Mouse (Mus musculus) 3T3-L1 (cell line): ENCODE measurements around the gene Psen2.
A peak's percentile ranks its signal among the peaks of the same experiment; 100 is the strongest.

Source experiments
- DNase-seq: peaks from one replicate; pipeline ENCODE4 v3.0.0-alpha.2; 2015; ENCODE audit warnings: low read depth, low spot score

Psen2 gene

GRCm38 (mm10) chr1:180198959-180199714, 64.1 kb downstream of the Psen2 start, which contains the start of gene Coq8a:
TSS of gene Coq8a (minus strand) at chr1:180199602.
- DNase-seq, result peak; percentile 13

DNA sequence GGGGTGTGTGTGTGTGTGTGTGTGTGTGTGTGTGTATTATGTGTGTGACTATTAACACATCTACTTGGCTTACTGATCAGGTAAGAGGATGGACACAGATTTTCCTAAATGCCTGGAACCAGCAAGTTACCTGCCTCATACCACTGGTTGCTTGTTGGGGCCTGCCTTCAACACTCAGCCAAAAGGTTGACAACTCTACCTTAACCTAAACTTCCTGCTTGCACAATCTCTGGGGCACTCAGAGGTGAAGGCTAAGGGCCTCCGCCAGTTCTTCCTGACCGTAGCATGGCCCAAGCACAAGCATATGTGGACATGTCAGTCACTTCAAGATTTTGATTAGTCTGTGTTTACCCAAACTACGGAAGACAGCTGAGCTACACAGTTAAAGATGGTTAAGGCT, 65.3 kb downstream of the Psen2 start:
- DNase-seq, result no peak

DNA sequence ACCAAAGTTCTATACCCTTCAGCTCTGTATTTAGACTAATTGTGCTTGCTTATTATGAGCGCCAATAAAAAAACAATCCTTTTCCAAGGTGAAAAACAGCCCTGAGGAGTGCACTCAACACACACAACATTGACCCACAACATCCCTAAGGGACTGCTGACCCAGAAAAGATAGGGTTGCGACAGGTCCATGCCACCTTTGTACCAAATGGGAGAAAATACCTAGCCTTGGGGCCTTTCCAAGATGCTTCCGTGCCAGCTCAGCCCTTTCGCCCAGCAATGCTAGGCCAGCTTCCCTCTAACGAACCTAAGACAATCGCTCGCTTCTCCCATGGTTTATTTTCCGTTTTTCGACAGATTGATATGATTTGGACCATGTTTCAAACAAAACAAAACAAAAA, 66.7 kb downstream of the Psen2 start:
- no peak for DNase-seq

DNA sequence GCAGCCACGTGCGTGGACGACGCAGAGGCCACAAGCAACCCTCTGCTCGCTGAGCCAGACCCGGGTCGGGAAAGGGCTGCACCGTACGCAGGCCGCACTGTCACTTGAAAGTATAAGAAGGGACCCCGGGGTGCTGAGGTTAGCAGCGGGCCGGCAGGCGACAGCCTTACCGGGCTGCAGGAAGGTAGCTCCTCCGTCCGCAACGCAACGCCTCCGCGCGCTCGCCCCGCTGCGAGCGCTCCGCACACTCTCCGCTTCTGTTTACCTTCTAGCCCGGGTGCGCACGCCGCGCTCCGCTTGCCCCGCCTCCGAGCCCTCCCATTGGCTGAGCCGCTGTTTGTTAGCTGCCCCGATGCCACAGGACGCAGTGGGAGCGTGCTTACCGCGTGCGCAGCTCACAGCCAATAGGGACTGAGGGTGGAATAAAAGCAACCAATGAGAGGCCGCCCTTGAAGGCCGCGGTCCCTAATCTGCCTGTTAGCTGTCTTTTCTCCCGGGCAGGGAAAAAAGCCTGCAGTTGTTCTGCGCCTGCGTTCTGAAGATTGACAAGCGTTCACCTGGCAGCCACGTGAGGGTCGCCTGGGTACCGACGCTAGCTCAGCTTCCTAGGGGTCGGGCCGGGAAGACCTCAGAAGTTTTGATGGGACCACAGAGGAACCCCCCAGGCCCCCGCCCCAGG, 67.4 kb downstream of the Psen2 start:
- peak; percentile 98 for DNase-seq

DNA sequence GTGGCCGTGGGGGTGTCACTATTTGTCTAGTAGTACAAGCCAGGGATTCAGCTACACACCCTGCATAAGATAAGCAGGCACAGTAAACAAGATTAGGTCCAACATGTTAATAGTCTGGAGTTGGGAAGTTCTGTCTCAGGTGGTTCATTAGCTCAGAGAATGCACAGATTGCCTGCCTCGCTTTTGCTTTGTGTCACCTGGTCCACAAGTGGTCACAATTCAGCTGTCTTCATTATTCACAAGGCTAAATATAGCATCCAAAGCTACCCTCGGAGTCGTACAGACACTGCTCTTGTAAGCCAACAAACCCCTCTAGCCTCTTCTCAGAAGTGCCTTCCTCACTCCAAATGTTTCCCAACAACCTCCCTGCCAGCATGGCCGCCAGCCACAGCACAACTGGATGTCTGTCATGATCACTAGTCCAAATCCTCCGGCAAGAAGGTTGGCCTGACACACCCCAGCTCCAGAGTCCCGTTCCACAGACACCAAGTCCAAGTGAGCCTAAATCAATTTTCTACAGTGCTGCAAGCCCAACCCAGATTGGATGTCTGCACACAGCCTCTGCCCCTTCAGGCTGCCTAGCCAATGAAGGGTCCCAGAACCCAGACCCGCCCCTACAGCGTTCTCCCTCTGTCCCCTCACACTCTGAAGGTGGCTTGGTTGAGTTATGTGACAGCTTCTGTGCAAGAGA, 68.3 kb downstream of the Psen2 start:
- DNase-seq, result peak; percentile 32

- DNase-seq, result no peak
Measured at GRCm38 (mm10) chr1:180194048-180194447, 69.2 kb downstream of the Psen2 start.

GRCm38 (mm10) chr1:180193391-180193935, 69.8 kb downstream of the Psen2 start:
- peak; percentile 9 for DNase-seq

GRCm38 (mm10) chr1:180192866-180193265, 70.4 kb downstream of the Psen2 start:
- DNase-seq, result no peak

- no peak for DNase-seq
Measured at GRCm38 (mm10) chr1:180191651-180192220, 71.5 kb downstream of the Psen2 start.

- DNase-seq, result no peak
Measured at GRCm38 (mm10) chr1:180191112-180191511, 72.1 kb downstream of the Psen2 start.

GRCm38 (mm10) chr1:180188951-180189350, 74.3 kb downstream of the Psen2 start:
- no peak for DNase-seq

DNA sequence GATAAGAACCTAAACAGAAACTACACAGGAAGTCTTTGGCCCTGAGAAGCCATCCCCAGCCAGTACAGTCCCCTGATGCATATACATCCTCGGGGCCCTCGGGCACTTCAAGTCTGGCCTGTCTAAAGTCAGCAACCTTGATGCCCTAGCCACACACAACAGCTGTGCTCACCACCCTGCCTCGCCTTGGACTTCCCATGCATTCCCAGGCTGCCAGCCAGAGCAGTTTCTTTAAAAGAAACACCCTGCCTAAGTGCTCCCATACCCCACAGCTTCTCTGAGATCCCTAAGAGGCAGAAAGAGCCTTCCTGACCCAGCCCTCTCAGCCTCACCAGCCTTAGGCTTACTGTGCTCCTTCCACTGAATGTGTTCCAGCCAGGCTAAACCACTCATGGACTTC, 76.9 kb downstream of the Psen2 start:
- no peak for DNase-seq

DNA sequence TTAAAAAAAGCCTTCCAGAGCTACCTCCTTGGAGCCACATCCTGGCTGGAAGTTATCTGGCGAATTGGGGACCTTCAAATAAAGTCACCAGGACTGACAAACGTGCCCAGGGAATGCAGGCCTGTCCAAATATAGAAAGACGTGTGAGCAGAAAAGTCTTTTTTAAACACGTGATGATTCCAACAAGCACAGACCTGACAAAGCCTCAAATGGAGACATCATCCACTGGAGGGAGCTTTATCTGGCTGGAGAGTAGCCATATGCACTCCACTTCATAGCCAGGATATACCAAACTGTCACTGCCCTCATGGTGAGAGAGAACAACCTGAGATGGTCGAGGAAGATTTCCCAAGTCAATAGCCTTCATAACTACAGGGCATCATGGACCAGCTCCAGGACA, 77.4 kb downstream of the Psen2 start:
- DNase-seq, result no peak

DNA sequence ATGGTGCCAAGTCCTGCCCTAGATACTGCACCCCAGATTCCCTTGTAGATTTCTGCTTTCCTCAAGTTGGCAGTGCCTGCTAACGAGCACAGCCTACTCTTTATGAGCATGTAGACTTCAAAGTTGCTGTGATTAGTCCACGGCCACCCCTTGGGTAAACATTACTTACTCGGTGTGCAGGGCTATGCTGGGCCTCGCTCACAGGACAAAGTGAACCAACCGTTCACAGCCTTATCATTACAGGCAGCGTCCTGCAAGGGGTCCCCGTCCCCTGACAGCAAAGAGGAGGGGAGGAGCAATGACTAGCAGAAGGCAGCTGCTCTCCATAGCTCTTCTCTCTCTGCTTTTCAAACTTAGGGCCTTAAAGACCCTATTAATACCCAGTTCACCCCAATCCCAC, 78.5 kb downstream of the Psen2 start:
- no peak for DNase-seq

DNA sequence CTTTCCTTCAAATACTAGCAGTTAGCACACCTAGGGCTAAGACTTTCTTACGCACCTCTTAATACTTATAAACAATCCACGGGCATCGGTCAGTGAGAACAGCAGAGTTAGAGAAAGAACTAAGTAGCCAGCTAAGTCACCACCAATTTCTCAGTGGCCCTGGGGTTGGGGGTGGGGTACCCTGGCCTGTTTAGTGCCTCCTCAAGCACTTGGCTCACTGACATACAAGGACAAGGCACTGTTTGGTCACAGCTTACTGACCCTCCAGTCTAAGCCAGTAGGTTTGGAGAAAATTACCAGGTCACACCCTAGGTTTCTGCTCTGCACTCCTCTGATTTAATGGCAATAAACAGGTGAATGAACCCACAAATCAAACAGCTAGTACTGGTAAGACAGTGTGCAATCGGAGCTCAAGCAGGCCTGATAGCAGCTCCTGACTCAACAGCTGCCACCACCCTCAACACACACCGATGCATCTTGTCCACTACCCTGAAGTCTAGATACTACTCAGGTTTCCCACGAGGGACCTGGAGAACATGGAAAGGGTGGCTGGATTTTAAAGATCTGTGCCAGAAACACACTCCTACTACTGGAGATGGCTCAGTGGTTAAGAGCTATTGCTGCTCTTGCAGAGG, 79.6 kb downstream of the Psen2 start:
- DNase-seq, result no peak

DNA sequence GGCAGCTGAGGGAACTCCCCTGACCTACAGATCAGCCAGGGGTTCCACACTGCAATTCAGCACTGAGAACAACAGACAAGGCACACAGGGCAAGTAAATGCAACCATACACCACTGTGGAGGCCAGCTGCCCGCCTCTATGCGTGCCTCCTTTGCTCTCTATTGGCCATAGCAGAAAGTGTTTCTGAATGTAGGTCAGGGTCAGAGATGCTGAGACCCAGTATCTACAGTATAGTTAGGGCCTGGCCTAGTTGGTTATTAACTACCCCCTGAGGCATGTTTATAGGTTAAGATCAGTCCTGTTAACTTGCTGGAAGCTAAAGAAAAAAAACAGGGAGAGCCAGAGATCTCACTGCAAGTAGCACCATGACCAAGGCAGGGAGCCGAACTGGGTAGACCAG, 80.5 kb downstream of the Psen2 start:
- DNase-seq, result no peak

- DNase-seq, result no peak
Measured at GRCm38 (mm10) chr1:180181966-180182319, 81.3 kb downstream of the Psen2 start.

- DNase-seq, result no peak
Measured at GRCm38 (mm10) chr1:180181304-180181965, 81.8 kb downstream of the Psen2 start.

DNA sequence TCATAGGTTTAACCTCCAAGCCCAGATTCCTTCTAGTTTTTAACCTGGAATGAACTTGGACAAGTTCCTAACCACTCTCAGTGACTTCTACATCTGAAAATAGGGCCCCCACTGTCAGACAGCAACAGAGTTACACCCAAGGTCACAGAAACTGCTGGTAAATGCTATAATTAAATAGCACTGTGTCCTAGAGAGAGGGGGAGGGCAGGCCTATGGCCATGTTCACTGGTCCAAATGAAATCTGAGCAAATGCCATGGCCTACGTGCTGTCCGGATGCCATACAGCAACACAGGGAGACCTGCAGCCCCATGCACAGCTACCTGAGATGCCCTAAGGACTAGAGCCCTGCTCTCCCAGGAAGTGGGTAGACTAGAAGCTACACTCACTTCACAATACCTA, 83.4 kb downstream of the Psen2 start:
- DNase-seq, result no peak

- DNase-seq, result no peak
Measured at GRCm38 (mm10) chr1:180179100-180179499, 84.1 kb downstream of the Psen2 start.

DNA sequence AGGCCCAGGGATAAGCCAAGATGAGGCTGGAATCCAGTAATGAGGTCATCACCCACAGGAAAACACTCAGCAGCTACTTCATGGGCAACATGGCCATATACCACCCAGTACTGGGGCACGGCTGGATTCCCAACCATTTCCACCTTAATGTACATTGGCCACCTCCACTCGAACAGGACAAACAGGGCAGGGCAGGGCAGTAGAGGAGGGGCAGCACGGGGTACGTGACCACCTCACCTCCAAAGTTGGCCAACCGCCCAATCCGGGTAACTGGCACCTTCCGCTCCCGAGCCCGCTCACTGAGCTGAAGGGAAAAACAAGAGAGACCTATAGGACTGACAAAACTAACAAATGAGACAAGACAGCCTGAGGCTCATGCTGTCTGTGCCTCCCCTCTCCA, 84.9 kb downstream of the Psen2 start:
- DNase-seq, result no peak
